Mouse (Mus musculus) thymus, postnatal 36 days (tissue): ENCODE results near the gene Fbxw4.
A peak's percentile ranks its signal among the peaks of the same experiment; 100 is the strongest.
"Not testable (repeated sequence)": the region's sequence is repeated elsewhere in the genome, so short reads cannot be mapped to it uniquely, and the experiment has no call there.

Experiments used
- DNase-seq, 2 experiments: peaks; one replicate each; pipeline ENCODE4 v3.0.0; 2022; ENCODE audit warnings: mixed read lengths in 2 of 2

The Fbxw4 gene

DNA sequence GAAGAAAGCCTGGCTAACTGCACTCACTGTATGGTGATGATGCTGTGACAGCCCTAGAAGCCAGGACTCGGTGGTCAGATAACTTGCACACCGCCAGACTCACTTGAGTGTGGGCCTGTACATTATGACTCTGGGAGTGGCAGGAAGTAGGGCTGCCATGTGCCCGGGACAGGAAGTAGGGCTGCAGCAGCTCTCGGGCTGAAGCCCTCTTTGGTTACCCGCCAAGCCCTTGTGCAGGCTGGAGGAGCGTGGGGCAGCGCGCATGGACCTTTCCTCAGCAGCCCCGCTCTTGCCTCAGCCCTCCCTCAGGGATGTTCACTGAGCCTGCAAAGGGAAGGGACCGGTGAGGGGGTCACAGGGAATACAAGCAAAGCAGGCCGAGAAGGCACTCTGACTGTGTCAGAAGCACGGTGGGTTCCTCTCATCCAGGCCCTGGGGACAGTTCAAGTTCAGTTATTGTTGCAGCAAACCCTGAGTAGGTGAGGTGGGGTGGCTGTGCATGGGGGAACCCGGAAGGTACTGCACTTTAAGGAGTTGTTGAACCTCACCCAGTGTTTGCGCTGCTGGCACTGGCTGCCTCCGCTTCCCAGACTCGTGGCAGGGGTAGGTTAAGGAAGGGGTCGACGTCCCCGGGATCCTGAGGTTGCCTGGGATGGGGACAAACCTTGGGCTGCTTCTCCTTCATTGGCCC, 85.0 kb downstream of the Fbxw4 start:
- peak; percentile 70 to 80 for DNase-seq

DNA sequence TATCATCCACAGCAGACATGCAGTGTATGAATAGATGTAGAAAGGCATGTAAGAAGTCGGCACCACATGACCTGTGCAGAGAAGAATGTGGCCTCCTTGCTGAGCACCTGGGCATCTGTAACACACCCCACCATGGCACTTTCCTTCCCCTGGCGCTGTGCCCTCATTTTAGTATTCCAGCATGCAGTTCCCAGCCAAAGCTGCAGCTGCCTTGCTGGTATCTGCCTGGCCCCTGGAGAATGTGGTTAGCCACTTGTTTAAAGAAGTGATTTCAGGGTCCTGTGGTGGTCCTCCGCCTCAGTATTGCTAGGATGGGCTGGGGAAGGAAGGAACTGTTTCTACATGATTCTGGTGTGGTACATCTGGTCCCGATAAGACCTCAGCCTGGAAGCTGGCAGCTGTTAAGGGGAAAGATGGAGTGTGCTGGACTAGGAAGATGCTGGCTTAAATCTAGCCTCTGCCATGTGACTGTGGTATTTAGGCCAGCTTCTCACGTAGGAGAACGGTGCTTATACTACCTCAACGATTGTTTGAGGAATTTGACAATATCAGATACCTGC, 85.7 kb downstream of the Fbxw4 start:
- peak in 1 of 2 experiments; percentile 25 for DNase-seq

- DNase-seq, result peak; percentile 84 to 85
Measured at GRCm38 (mm10) chr19:45573861-45574267, 86.2 kb downstream of the Fbxw4 start.

GRCm38 (mm10) chr19:45573033-45573432, 87.1 kb downstream of the Fbxw4 start:
- no peak for DNase-seq

- DNase-seq, result no peak
Measured at GRCm38 (mm10) chr19:45567367-45567766, 92.7 kb downstream of the Fbxw4 start.

DNA sequence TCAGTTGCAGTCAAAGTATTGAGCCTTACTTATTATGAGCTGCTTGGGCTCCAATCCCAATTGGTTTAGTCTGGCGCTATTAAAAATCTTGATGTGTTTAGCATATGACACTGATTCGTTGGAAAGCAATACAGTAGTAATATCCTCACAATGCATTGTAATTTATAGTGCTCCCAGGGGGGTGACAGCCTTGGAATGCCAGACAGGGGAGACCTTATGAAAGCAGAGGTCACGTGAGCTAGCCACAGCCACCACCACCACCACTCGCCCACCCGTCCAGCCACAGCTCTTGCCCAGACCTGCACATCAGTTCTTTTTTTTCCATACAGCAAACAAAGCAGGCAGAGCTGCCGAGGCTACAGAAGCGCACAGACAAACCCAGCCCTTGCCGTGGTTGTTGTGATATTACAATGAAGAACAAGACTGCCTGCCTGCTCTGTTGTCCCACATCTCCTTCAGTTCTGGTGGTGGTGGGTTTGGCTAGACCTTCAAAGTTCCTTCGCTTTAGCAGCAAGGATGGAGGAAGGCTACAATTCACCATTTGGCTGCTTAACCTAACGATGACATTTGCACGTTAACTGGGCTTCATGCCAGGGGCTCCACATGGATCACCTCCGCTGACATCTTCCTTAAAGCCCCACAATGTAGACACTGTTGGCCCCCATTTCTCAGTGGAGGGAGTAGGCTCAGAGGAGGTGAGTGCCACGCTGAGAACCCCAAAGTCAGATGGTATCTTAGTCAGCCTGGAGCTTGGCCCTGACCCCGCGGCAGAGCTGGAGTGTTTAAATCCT, 94.0 kb downstream of the Fbxw4 start:
- DNase-seq, result no peak

- DNase-seq, result peak; percentile 61 to 85
Measured at GRCm38 (mm10) chr19:45560153-45560890, 99.8 kb downstream of the Fbxw4 start, which contains the start of the genes Poll and Gm17018. Poll (minus strand) TSS chr19:45560531. Gm17018 (plus strand) TSS chr19:45560615.

DNA sequence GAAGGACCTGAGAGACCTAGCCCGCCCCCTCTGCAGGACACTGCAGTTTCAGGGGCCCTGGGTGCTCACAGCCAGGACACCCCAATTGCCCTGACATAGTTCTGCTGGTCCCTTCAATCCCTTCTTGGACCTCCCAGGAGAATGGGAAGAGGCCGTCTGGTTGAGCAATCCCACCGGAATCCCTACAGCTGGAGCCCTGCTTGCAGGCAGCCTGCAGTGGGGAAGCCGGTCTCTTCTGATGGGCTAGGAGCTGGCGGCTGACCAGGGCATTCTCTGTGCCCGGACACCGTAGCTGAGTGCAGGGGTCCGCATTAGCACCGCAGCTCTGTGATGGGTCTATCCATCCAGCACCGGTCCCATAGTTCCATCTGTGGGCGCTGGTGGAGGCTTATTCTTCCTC, 106.0 kb downstream of the Fbxw4 start:
- no peak for DNase-seq

GRCm38 (mm10) chr19:45552187-45552586, 107.9 kb downstream of the Fbxw4 start:
- DNase-seq, result peak in 1 of 2 experiments; percentile 48

DNA sequence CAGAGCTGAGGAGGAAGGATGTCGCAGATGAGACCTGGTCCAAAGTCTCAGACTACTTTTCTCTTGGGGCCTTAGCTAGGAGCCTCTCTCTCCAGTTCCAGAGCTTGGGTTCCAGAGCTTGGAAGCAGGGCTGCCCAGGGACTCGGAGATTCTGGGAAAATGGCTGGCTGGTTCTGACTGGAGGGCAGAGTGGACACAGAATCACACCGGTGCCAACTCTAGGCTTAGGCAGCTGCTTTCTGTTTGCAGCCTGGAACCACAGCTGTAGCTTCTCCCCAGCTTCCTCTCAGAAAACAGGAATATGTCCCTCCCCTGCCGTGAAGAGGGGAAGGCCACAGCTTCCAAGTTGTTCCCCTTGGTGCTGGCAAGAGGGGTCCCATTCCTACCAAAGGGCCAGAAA, 110.2 kb downstream of the Fbxw4 start:
- no peak for DNase-seq

GRCm38 (mm10) chr19:45549128-45549915, 110.8 kb downstream of the Fbxw4 start:
- no peak for DNase-seq

DNA sequence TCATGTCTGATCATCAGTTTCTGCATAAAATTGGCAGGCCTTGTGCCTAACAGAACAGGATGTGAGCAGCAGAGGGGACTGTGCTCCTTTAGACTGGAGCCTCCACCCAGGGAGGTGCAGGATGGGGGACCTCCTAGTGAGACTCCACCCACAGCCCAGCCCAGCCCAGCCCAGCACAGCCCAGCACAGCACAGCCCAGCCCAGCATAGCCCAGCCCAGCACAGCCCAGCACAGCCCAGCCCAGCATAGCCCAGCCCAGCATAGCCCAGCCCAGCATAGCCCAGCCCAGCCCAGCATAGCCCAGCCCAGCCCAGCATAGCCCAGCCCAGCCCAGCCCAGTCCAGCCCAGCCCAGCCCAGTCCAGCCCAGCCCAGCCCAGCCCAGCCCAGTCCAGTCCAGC, 111.9 kb downstream of the Fbxw4 start:
- not testable (repeated sequence) for DNase-seq

GRCm38 (mm10) chr19:45544925-45545321, 115.2 kb downstream of the Fbxw4 start:
- DNase-seq, result peak; percentile 80 to 81

GRCm38 (mm10) chr19:45544152-45544924, 115.8 kb downstream of the Fbxw4 start:
- DNase-seq, result peak in 1 of 2 experiments; percentile 41

DNA sequence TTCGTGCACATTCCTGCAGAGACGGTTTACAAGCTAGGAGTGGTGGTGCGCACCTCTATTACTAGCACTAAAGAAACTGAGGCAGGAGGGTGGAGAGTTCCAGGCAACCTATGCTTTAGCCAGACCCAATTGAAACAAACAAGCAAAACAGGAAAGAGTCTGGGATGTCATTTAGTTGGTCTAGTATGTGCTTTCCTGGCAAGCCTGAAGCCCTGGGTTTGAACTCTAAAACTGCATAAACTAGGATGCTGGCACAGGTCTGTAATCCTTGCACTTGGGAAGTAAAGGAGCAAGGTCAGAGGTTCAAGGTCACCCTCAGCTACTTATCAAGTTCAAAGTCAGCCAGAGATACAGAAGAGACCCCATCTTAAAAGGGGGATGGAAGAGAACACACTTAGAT, 118.1 kb downstream of the Fbxw4 start:
- no peak for DNase-seq

DNA sequence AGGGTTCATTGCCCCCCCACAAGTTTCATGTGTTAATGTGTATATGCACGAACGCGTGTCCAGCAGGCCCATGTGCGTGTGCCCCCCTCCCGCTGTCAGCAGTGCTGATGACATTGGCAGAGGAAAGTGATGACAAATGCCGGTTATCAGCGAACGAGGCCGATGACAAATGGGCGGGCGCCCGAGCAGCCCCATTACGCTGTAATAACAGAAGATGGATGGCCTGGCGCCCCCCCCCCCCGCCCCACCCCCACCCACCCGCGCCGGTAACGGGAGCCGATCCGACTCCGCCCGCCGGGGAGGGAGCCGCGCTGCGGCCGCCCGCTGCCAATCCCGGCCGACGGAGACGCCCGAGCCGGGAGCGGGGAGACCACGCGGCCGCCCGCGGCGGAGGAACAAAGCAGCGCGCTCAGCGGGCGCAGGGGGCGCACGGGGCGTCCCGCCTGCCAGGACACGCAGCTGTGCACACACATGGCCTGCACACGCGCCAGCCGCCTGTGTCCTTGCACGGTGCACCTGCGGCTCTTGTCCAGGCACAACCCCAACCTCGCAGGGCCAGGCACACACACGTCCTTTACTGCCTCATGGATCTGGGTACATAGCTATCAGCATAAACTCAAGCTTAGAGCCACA, 118.6 kb downstream of the Fbxw4 start:
- DNase-seq, result peak; percentile 65 to 75

DNA sequence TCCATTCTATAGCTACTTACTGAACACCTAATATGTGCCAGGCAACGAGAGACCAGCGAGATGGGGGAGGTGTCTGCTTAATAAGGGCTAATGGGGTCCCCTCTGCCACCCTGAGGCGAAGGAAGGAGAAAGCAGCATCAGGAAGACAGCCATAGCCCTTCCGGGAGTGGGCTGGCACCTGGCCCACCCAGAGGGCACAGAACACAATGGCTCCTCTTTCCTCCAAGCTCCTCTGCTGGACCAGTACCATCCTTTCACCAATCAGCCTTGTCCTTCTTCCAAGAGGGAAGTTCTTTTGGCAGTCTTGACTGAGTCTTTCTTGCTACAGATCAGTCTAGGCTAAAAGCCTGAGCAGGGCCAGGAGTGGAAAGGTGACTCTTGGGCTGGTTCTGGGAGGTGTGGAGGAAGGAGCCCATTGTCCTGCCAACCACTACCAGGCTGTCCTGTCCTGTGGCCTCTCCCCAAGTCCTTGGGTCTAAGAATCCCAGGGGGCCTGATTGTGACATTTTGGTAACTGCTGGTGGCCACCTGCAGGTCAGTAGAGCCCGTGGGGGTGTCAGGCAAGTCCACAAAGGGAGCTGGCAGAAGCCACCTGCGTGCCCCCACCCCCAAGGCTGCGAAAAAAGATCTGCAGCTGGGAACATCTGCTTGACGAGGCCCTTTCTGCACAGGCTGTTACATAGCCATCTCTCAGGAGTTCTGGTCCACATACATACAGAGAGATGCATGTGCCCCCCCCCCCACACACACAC, 119.3 kb downstream of the Fbxw4 start:
- DNase-seq, result peak; percentile 26 to 51

GRCm38 (mm10) chr19:45537505-45537904, 122.6 kb downstream of the Fbxw4 start:
- DNase-seq, result peak; percentile 65 to 67

DNA sequence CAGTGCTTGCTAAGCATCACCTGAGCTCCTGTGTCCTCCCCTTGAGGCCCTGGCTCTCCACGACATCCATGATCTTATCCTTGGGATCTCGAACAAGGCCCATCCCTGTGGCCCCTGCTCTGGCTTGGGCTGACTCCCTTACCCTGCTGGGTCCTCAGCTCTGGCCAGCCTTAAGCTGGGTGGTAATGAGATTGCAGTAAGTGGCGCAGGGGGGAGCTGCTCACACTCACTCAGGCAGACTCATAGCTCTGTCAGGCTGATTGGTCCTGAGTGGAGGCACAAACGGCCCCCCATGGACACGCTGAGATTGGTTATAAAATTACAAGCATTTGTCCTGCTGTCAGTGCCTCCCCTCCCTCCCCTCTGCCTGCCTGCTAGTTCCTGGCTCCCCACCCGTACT, 124.2 kb downstream of the Fbxw4 start:
- DNase-seq, result no peak

GRCm38 (mm10) chr19:45535214-45535735, 124.8 kb downstream of the Fbxw4 start:
- no peak for DNase-seq
